Mouse (Mus musculus) heart, embryonic 15.5 days (tissue): ENCODE measurements at regions not wholly inside any gene's neighbourhood (a gene's known extent, or its start where the extent isn't known, plus 50 kb on each side); places are given as distances from the start of the nearest gene placed in this dataset.
A peak's percentile ranks its signal among the peaks of the same experiment; 100 is the strongest.
"Not testable (repeated sequence)": the region's sequence is repeated elsewhere in the genome, so short reads cannot be mapped to it uniquely, and the experiment has no call there.

Source experiments
- ATAC-seq: fragments of 200-750 bp; cut with Nextera tagmentation; replicated peaks from 2 replicates; pipeline ENCODE4 v1.8.0; 2017; ENCODE audit warnings: low read depth, moderate TSS enrichment; ENCODE audit not compliant: insufficient number of reproducible peaks, insufficient read depth, low FRiP score
- H3K27ac ChIP-seq: fragments of 300-500 bp; sonication (generic); 2 replicates; pipeline ENCODE4 v1.5.1; 2015; ENCODE audit warnings: mild to moderate bottlenecking, inconsistent platforms
- H3K27me3 ChIP-seq: fragments of 300-500 bp; sonication (generic); 2 replicates; pipeline ENCODE4 v1.6.1; 2015; ENCODE audit warnings: inconsistent platforms
- H3K36me3 ChIP-seq: fragments of 300-500 bp; sonication (generic); 2 replicates; pipeline ENCODE4 v1.6.1; 2015; ENCODE audit warnings: mild to moderate bottlenecking, inconsistent platforms
- H3K4me1 ChIP-seq: fragments of 300-500 bp; sonication (generic); replicated peaks from 2 replicates; pipeline ENCODE4 v1.6.1; 2015; ENCODE audit warnings: inconsistent platforms
- H3K4me2 ChIP-seq: fragments of 300-500 bp; sonication (generic); 2 replicates; pipeline ENCODE4 v1.6.1; 2015; ENCODE audit warnings: inconsistent platforms, mild to moderate bottlenecking, moderate library complexity
- H3K4me3 ChIP-seq: fragments of 300-500 bp; sonication (generic); 2 replicates; pipeline ENCODE4 v1.5.1; 2015; ENCODE audit warnings: mild to moderate bottlenecking, inconsistent platforms
- H3K9ac ChIP-seq: fragments of 300-500 bp; sonication (generic); 2 replicates; pipeline ENCODE4 v1.6.1; 2015; ENCODE audit warnings: mild to moderate bottlenecking, inconsistent platforms
- H3K9me3 ChIP-seq: fragments of 300-500 bp; sonication (generic); replicated peaks from 2 replicates; pipeline ENCODE4 v1.6.1; 2016; ENCODE audit warnings: inconsistent platforms
- WGBS: fragments of 180-500 bp; shearing (Covaris S2); methylation state at CpG from one replicate; pipeline ENCODE4 v1.1.7; 2015; ENCODE audit warnings: mixed read lengths; 5-methylcytosine and 5-hydroxymethylcytosine counted together

- not testable (repeated sequence) for H3K4me1 ChIP-seq, H3K4me3 ChIP-seq, H3K36me3 ChIP-seq, H3K27ac ChIP-seq, H3K9ac ChIP-seq, H3K27me3 ChIP-seq, ATAC-seq, H3K9me3 ChIP-seq, H3K4me2 ChIP-seq
- 52% methylated on average over 6 of the region's 6 CpGs for WGBS
Measured at GRCm38 (mm10) chr11:12913401-12913800, 448.6 kb upstream of the Cobl start.

GRCm38 (mm10) chr11:12873712-12874111, 409.0 kb upstream of the Cobl start:
- H3K27me3 ChIP-seq, result no peaks in the 10 kb centered on the region
- H3K4me1 ChIP-seq, result no peaks in the 10 kb centered on the region
- H3K4me2 ChIP-seq, result no peak overlapping the region
- no peaks in the 10 kb centered on the region for H3K36me3 ChIP-seq
- no peak overlapping the region for H3K27ac ChIP-seq
- H3K9me3 ChIP-seq, result no peaks in the 10 kb centered on the region
- no peak overlapping the region for H3K4me3 ChIP-seq
- no peak for ATAC-seq
- WGBS, result 63% methylated on average over 1 of the region's 1 CpGs
- H3K9ac ChIP-seq, result no peak overlapping the region

- no peaks in the 10 kb centered on the region for H3K36me3 ChIP-seq
- 70% methylated on average over 2 of the region's 2 CpGs for WGBS
- no peaks in the 10 kb centered on the region for H3K9me3 ChIP-seq
- H3K4me1 ChIP-seq, result no peaks in the 10 kb centered on the region
- H3K27ac ChIP-seq, result no peak overlapping the region
- H3K4me3 ChIP-seq, result no peak overlapping the region
- H3K27me3 ChIP-seq, result no peaks in the 10 kb centered on the region
- H3K4me2 ChIP-seq, result no peak overlapping the region
- no peak for ATAC-seq
- H3K9ac ChIP-seq, result no peak overlapping the region
Measured at GRCm38 (mm10) chr11:12872802-12873201, 408.0 kb upstream of the Cobl start.

GRCm38 (mm10) chr11:12872399-12872798, 407.6 kb upstream of the Cobl start:
- no peak overlapping the region for H3K4me2 ChIP-seq
- no peaks in the 10 kb centered on the region for H3K9me3 ChIP-seq
- H3K27me3 ChIP-seq, result no peaks in the 10 kb centered on the region
- H3K4me3 ChIP-seq, result no peak overlapping the region
- no peak for ATAC-seq
- no peaks in the 10 kb centered on the region for H3K36me3 ChIP-seq
- H3K9ac ChIP-seq, result no peak overlapping the region
- H3K27ac ChIP-seq, result no peak overlapping the region
- 33% methylated on average over 1 of the region's 1 CpGs for WGBS
- no peaks in the 10 kb centered on the region for H3K4me1 ChIP-seq

- no peaks in the 10 kb centered on the region for H3K9me3 ChIP-seq
- no peaks in the 10 kb centered on the region for H3K36me3 ChIP-seq
- no peaks in the 10 kb centered on the region for H3K27me3 ChIP-seq
- H3K4me3 ChIP-seq, result no peak overlapping the region
- H3K27ac ChIP-seq, result no peak overlapping the region
- H3K4me1 ChIP-seq, result no peaks in the 10 kb centered on the region
- H3K4me2 ChIP-seq, result no peak overlapping the region
- no peak for ATAC-seq
- H3K9ac ChIP-seq, result no peak overlapping the region
Measured at GRCm38 (mm10) chr11:12867541-12867940, 402.8 kb upstream of the Cobl start.

- H3K9me3 ChIP-seq, result no peaks in the 10 kb centered on the region
- no peak overlapping the region for H3K4me2 ChIP-seq
Measured at GRCm38 (mm10) chr11:12865034-12865620, 400.4 kb upstream of the Cobl start.

GRCm38 (mm10) chr11:12859344-12859930, 394.7 kb upstream of the Cobl start:
- Histone ChIP-seq H3K9ac (no peak overlapping the region), H3K4me1 (no peaks in the 10 kb centered on the region), H3K4me2 (no peak overlapping the region), H3K4me3 (no peak overlapping the region), H3K9me3 (no peaks in the 10 kb centered on the region), H3K36me3 (no peaks in the 10 kb centered on the region), H3K27ac (no peak overlapping the region), H3K27me3 (no peaks in the 10 kb centered on the region)
- ATAC-seq, result peak; percentile 66; the same call in 1 of the 2 replicates
- WGBS, result 62% methylated on average over 1 of the region's 1 CpGs

More at GRCm38 (mm10) chr11:12865034-12865620, 400.4 kb upstream of the Cobl start:
- H3K36me3 ChIP-seq, result no peaks in the 10 kb centered on the region
- ATAC-seq, result no peak
- no peak overlapping the region for H3K27ac ChIP-seq
- H3K27me3 ChIP-seq, result no peaks in the 10 kb centered on the region
- H3K9ac ChIP-seq, result no peak overlapping the region
- WGBS, result 76% methylated on average over 2 of the region's 2 CpGs
- H3K4me1 ChIP-seq, result no peaks in the 10 kb centered on the region
- H3K4me3 ChIP-seq, result no peak overlapping the region

- no peaks in the 10 kb centered on the region for H3K36me3 ChIP-seq
- H3K4me2 ChIP-seq, result no peak overlapping the region
- H3K9ac ChIP-seq, result no peak overlapping the region
- H3K4me3 ChIP-seq, result no peak overlapping the region
- H3K9me3 ChIP-seq, result no peaks in the 10 kb centered on the region
- no peak for ATAC-seq
- H3K27me3 ChIP-seq, result no peaks in the 10 kb centered on the region
- H3K27ac ChIP-seq, result no peak overlapping the region
- no peaks in the 10 kb centered on the region for H3K4me1 ChIP-seq
- 81% methylated on average over 2 of the region's 2 CpGs for WGBS
Measured at GRCm38 (mm10) chr11:12858274-12858884, 393.6 kb upstream of the Cobl start.

GRCm38 (mm10) chr11:12857358-12858199, 392.8 kb upstream of the Cobl start:
- no peaks in the 10 kb centered on the region for H3K27me3 ChIP-seq
- WGBS, result 71% methylated on average over 6 of the region's 6 CpGs
- ATAC-seq, result no peak; the same call in 1 of the 2 replicates

GRCm38 (mm10) chr11:12847793-12848192, 383.0 kb upstream of the Cobl start:
- H3K9ac ChIP-seq, result no peak overlapping the region
- no peaks in the 10 kb centered on the region for H3K4me1 ChIP-seq
- H3K27ac ChIP-seq, result no peak overlapping the region
- no peaks in the 10 kb centered on the region for H3K36me3 ChIP-seq
- no peaks in the 10 kb centered on the region for H3K9me3 ChIP-seq
- H3K27me3 ChIP-seq, result no peaks in the 10 kb centered on the region
- H3K4me3 ChIP-seq, result no peak overlapping the region
- ATAC-seq, result no peak
- H3K4me2 ChIP-seq, result no peak overlapping the region

More at GRCm38 (mm10) chr11:12857358-12858199, 392.8 kb upstream of the Cobl start:
- no peak overlapping the region for H3K4me2 ChIP-seq
- no peak overlapping the region for H3K27ac ChIP-seq
- H3K4me3 ChIP-seq, result no peak overlapping the region
- no peak overlapping the region for H3K9ac ChIP-seq
- no peaks in the 10 kb centered on the region for H3K9me3 ChIP-seq
- H3K36me3 ChIP-seq, result no peaks in the 10 kb centered on the region
- H3K4me1 ChIP-seq, result no peaks in the 10 kb centered on the region

- no peak overlapping the region for H3K27ac ChIP-seq
- H3K9ac ChIP-seq, result no peak overlapping the region
- no peaks in the 10 kb centered on the region for H3K4me1 ChIP-seq
- no peaks in the 10 kb centered on the region for H3K36me3 ChIP-seq
- H3K27me3 ChIP-seq, result no peaks in the 10 kb centered on the region
- H3K9me3 ChIP-seq, result no peaks in the 10 kb centered on the region; the same call in 1 of the 2 replicates
- H3K4me3 ChIP-seq, result no peak overlapping the region
- no peak for ATAC-seq
- no peak overlapping the region for H3K4me2 ChIP-seq
Measured at GRCm38 (mm10) chr11:12843631-12844423, 379.1 kb upstream of the Cobl start.
